Mouse (Mus musculus): Measurements from ENCODE around the gene Sox18.

The Sox18 gene

DNA sequence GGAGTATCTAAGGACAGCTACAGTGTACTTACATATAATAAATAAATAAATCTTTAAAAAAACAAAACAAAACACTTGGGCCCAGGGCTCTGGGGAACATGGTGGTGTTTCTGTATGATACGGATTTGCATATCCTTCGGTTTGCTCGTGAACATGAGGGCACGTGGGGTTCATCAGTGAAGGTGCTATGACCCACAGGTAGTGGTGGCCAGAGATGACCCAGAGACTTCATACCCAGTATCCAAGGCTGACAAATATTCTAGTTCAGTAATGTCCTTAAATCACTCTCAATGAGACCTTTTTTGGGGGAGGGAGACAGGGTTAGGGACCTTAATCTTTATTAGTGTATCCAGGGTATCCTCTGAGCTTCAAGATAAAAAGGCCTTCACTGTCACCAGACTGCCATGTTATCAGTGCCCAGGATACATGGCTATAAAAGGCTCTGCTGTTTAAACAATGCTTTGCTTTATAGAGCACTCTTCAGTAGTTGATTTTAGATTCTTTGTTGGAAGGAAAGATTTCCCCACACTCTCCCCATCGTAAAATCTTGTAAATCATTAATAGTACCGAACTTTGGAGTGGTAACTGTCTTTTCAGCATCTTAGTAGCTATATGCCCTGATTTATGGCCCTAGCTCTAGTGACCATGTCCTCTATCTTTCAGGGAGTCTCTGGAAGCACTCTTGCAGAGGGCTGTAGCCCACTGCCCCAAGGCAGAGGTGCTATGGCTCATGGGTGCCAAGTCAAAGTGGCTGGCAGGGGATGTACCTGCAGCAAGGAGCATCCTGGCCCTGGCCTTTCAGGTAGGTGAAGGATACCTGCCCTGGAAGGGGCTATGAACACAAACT lies 24.6 kb downstream of the Sox18 start:
- DNase-seq (ENCODE audit: low spot score in 2 of 2), result no peak

DNA sequence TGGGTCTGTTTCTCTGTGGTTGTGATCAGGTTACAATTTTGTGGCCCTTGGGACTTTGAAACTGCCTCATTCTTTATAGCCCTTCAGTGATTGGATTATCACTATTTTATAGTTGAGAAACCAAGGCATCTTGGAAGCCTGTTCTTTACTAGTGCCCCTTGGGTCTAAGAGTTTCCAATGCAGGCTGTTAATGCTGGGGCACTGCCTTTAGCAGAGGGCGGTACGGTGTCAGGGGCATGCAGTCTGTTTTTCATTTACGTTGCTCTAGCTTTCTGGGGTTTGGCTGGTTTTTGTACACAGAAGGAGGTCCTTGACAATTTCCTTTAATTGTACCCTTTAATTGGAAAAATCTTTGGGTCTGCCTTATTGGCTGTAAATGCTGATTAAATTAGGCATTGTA lies 25.8 kb downstream of the Sox18 start:
- DNase-seq (ENCODE audit: low spot score in 2 of 2), result no peak

- DNase-seq (ENCODE audit: low spot score in 2 of 2), result peak in 1 of 2 experiments; percentile 32
Observed at GRCm38 (mm10) chr2:181644361-181644760, 27.1 kb downstream of the Sox18 start.

DNA sequence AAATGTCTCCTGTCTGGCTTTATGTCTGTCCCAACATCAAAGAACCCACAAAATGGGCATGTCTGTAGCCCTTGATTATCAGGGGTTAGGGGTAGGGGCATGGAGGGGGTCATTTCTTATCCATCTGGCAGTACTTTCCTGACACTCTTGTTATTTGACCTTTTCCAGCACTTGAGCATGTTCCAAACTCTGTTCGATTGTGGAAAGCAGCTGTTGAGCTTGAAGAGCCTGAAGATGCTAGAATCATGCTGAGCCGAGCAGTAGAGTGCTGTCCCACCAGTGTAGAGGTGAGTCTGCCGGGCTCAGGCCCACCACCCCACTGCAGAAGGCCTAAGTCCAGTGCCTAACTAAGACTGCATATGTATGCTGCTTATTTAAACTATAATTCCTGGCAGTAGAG lies 35.6 kb downstream of the Sox18 start:
- no peak for DNase-seq (ENCODE audit: low spot score in 2 of 2)

- DNase-seq (ENCODE audit: low spot score in 2 of 2), result no peak
Observed at GRCm38 (mm10) chr2:181632624-181633023, 38.8 kb downstream of the Sox18 start.

- DNase-seq (ENCODE audit: low spot score in 2 of 2), result no peak
Observed at GRCm38 (mm10) chr2:181628471-181628870, 43.0 kb downstream of the Sox18 start.

DNA sequence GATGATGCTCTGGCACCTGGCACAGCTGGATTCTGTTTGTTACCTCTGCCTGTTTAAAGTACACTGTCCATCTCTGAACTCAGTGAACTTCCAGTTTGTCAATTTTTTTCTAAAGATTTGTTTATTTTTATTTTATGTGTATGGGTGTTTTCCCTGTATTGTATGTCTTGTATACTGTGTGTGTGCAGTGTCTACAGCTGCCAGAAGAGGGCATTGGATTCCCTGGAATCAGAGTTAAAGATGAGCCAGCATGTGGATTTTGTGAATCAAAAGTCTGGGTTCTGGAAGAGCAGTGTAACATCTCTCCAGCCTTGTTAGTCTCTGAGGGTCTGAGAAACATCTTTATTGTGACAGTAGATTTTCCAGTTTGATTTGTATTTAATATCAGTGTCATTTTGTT lies 48.0 kb downstream of the Sox18 start:
- DNase-seq (ENCODE audit: low spot score in 2 of 2), result no peak
